Mouse (Mus musculus) spleen, adult 10 weeks (tissue): ENCODE results near the gene Anxa6. TPM values are rescaled to one million over a fixed set of nuclear protein-coding genes. Genes with fewer than 3 reads are reported as not detected.

Experiments used
- polyA plus RNA-seq: library from polyadenylated mRNA; stranded (reverse); fragments of 350-450 nt; fragmentation: Illumina TruSeq; extraction: RNeasy Lipid Tissue Mini Kit (QIAGEN cat#74804); gene quantifications from one replicate; pipeline ENCODE4 v1.2.3, GENCODE M21; 2015; ENCODE audit warnings: low replicate concordance; ENCODE audit not compliant: insufficient read depth

Gene Anxa6
- polyA plus RNA-seq: 179 TPM

GRCm38 (mm10) chr11:55033040-55033660 is at the start of gene Anxa6:
Gene Anxa6, minus strand, starts transcription at chr11:55033445.

GRCm38 (mm10) chr11:55077331-55078231 is 44.3 kb upstream of the Anxa6 start, which contains the start of gene Ccdc69:
Gene Ccdc69, minus strand, starts transcription at chr11:55078131.

GRCm38 (mm10) chr11:54962810-54963209 is 70.4 kb downstream of the Anxa6 start, which contains the start of gene Tnip1:
Gene Tnip1, minus strand, starts transcription at chr11:54962917.

Other genes starting within 250 kb of the Anxa6 start
- gene Cdc42se2, start 245.8 kb downstream of the Anxa6 start, polyA plus RNA-seq: 157 TPM
- gene Lyrm7, start 172.5 kb downstream of the Anxa6 start, polyA plus RNA-seq: 10.0 TPM
- gene Hint1, start 167.1 kb downstream of the Anxa6 start, polyA plus RNA-seq: 303 TPM
- 142 TPM for gene Gpx3, start 131.0 kb downstream of the Anxa6 start, polyA plus RNA-seq
- gene Tnip1, start 70.5 kb downstream of the Anxa6 start, polyA plus RNA-seq: 23.1 TPM
- 47.8 TPM for gene Ccdc69, start 44.7 kb upstream of the Anxa6 start, polyA plus RNA-seq
- gene Gm2a, start 64.7 kb upstream of the Anxa6 start, polyA plus RNA-seq: 141 TPM
- gene Slc36a3, start 118.3 kb upstream of the Anxa6 start, polyA plus RNA-seq: 0.30 TPM
- gene Slc36a2, start 151.6 kb upstream of the Anxa6 start, polyA plus RNA-seq: 9.7 TPM
- 16.2 TPM for gene Slc36a1, start 170.9 kb upstream of the Anxa6 start, polyA plus RNA-seq